Mouse (Mus musculus): ENCODE measurements around the gene Rbm44. TPM values are rescaled to one million over a fixed set of nuclear protein-coding genes. Genes with fewer than 3 reads are reported as not detected.

Rbm44 gene
- polyA plus RNA-seq, 1 experiment from 2014 or later = 0.26 TPM

DNA sequence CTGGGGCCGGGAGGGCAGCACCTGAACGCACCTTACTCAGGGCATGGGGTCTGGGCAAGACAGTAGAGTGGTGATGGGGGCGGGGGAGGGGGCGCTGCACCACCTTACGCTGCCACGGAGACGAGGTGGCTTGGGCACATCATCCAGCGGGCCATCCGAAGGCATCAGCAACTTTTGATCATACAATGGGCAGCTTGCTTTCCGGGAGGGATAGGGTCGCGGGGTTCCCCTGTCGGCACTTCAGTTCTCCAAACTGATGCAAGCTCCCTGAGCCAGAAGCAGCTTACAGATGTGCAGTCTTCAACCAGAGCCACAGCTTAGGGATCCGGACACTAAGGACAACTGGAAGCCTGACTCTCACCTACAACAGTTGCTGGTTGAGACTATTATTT, 35.3 kb downstream of the Rbm44 start:
- H3K27ac ChIP-seq (replicated peaks) = no peak overlapping the region
- H3K27me3 ChIP-seq = peaks cover 37% of the 10 kb centered on the region
- WGBS = 10% methylated on average over 14 of the region's 14 CpGs
- peak overlapping the region; percentile 63 for H3K4me2 ChIP-seq (replicated peaks)
- peaks cover 12% of the 10 kb centered on the region for H3K4me1 ChIP-seq
- H3K4me3 ChIP-seq = peak overlapping the region; percentile 37
- ATAC-seq (ENCODE audit: low FRiP score, low read depth) = no peak
- peak overlapping the region; percentile 48; the same call in 1 of the 2 replicates for H3K9ac ChIP-seq (replicated peaks)
- H3K9me3 ChIP-seq = no peaks in the 10 kb centered on the region
- no peaks in the 10 kb centered on the region for H3K36me3 ChIP-seq

DNA sequence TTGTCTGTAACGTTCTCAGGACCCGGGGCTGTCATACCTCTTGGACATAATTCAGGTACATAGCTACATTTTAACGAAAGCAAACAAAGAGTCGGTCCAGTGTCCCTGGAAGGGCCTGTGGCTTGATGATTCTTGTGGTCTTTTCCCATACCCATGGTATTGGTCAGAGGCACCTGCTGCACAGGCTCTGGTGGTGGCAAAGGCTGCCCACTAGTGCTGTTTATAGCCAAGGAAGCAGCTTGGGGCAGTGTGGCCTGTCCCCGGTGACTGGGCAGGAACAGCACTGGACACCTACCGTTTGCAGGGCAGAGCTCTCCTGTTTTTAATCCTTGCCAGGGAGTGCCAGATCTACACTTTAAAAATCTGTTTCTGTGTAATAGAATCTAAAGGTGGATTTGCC, 35.8 kb downstream of the Rbm44 start:
- Histone ChIP-seq H3K4me3 (no peak overlapping the region), H3K36me3 (no peaks in the 10 kb centered on the region), H3K9ac (replicated peaks) (no peak overlapping the region), H3K4me1 (peaks cover 12% of the 10 kb centered on the region), H3K9me3 (no peaks in the 10 kb centered on the region), H3K4me2 (replicated peaks) (no peak overlapping the region; the same call in 1 of the 2 replicates), H3K27ac (replicated peaks) (no peak overlapping the region), H3K27me3 (peaks cover 37% of the 10 kb centered on the region)
- no peak for ATAC-seq (ENCODE audit: low FRiP score, low read depth)
- WGBS = 64% methylated on average over 6 of the region's 6 CpGs

DNA sequence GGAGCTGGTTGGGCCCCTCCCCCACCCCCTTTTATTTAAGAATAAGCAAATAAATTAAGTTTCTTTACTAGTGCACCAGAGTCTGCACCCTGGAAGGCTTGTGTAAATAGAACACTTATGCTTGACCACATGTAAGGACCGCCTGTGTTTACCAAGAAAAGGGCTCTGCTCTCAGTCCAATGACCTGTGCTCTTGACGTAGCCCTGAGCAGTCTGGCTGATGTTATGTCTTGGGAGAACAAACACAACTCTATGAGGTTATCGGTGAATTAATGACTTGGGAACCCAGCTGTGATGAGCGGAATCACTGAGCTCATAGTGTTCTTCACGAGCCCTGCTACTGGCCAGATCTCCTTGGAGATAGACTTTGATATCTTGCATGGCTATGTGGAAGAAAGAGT, 36.4 kb downstream of the Rbm44 start:
- Histone ChIP-seq H3K4me3 (no peak overlapping the region), H3K9me3 (no peaks in the 10 kb centered on the region), H3K27ac (replicated peaks) (no peak overlapping the region), H3K36me3 (no peaks in the 10 kb centered on the region), H3K27me3 (peaks cover 37% of the 10 kb centered on the region), H3K9ac (replicated peaks) (no peak overlapping the region), H3K4me2 (replicated peaks) (no peak overlapping the region), H3K4me1 (peaks cover 12% of the 10 kb centered on the region)
- no peak for ATAC-seq (ENCODE audit: low FRiP score, low read depth)
- 52% methylated on average over 5 of the region's 5 CpGs for WGBS

DNA sequence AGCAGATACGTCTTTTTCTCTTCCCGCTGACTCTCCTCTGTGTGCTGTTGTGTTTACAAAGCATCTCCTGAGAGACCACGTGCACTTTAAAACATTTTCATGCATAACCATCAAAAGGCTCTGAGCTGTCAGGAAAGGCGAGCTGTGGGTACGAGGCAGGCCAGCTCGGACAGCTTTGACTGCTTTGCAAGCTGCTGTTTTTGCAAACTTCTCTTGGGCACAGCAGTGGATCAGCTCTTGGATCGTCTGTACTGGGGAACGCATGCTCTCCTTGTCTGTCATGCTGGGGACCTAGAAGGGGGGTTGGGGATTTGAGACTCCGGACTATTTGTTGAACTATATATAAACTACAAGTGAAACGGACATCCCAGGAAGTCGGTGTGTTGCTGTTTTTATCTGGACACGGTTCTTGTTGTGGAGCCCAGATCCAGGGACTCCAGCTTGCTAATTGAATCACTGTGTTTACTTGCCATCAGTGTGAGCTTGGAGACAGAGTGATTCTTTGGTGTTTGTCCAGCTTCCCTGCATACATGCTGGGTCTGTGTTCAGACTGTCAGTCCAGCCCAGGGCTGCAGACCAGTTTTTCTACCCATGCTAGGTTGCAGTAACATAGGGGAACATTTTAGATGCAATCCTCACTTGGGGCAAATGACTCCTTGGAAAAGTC, 37.0 kb downstream of the Rbm44 start:
- Histone ChIP-seq H3K36me3 (no peaks in the 10 kb centered on the region), H3K27me3 (peaks cover 37% of the 10 kb centered on the region), H3K9ac (replicated peaks) (no peak overlapping the region), H3K4me2 (replicated peaks) (no peak overlapping the region), H3K4me1 (peaks cover 12% of the 10 kb centered on the region), H3K9me3 (no peaks in the 10 kb centered on the region), H3K4me3 (no peak overlapping the region), H3K27ac (replicated peaks) (no peak overlapping the region)
- ATAC-seq (ENCODE audit: low FRiP score, low read depth) = no peak
- WGBS = 53% methylated on average over 12 of the region's 12 CpGs

DNA sequence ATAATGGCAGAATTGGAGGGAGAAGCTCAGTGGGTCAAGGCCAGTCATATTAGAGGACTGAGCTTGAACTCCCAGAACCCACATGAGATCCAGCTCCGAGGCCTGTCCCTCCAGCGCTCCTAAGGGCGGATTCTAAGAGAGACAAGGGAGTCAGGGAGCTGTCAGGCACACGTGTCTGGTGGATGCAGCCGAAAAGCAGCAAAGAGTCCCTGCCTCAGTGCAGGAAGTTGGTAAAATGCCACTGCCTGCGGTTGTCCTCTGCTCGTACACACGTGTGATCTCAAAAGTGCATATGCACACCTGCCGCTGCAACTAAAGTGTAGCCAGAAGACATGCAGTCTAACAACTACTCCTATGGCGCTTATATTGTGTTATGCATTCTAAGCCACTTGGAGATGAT, 38.4 kb downstream of the Rbm44 start:
- H3K27me3 ChIP-seq = peaks cover 32% of the 10 kb centered on the region
- no peaks in the 10 kb centered on the region for H3K36me3 ChIP-seq
- peaks cover 12% of the 10 kb centered on the region for H3K4me1 ChIP-seq
- no peak overlapping the region for H3K4me3 ChIP-seq
- no peak overlapping the region for H3K27ac ChIP-seq (replicated peaks)
- 87% methylated on average over 10 of the region's 10 CpGs for WGBS
- H3K9ac ChIP-seq (replicated peaks) = no peak overlapping the region
- ATAC-seq (ENCODE audit: low FRiP score, low read depth) = no peak
- H3K4me2 ChIP-seq (replicated peaks) = no peak overlapping the region
- H3K9me3 ChIP-seq = no peaks in the 10 kb centered on the region

DNA sequence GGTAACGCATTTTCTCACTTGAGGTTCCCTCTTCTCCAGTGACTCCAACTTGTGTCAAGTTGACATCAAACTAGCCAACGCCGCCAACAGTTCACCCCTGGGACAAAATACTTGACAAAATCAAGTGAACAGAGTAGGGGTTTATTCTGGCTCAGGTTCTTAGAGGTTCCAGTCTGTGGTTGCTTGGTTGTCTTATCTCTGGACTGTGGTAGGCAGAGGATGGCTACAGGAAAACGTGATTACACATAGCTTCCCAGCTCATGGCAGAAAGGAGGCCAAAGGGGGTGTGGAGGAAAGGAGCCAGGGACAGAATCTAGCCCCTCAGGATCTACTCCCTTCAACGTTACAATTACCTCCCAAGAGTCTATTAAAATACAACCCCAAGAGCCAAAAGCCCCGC, 41.8 kb downstream of the Rbm44 start:
- no peak for ATAC-seq (ENCODE audit: low FRiP score, low read depth)
- Histone ChIP-seq H3K4me1 (no peaks in the 10 kb centered on the region), H3K36me3 (no peaks in the 10 kb centered on the region), H3K27me3 (0 out of 2 replicates have a peak, but pooled peaks cover 3% of the 10 kb centered on the region), H3K27ac (replicated peaks) (no peak overlapping the region), H3K4me3 (no peak overlapping the region), H3K9me3 (no peaks in the 10 kb centered on the region), H3K9ac (replicated peaks) (no peak overlapping the region), H3K4me2 (replicated peaks) (no peak overlapping the region)
- WGBS = 89% methylated on average over 6 of the region's 6 CpGs

DNA sequence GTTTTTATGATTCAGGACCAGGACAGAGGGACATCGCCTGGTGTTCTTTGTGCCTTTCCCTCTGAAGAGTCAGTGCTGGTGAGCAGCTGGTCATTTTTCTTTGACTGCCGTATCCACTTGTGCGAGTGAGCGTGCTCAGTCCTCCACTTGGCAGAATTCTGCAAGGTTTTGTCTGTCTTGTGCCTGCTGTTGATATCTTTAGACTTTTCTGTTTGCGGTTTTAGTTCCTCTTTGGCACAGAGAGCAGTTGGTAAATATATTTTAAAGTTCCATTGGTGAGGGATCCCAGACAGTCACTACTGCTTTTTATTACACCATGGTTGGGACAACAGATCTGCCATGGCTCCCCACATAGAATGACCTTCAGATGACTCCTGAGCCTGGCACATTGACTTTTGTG, 42.4 kb downstream of the Rbm44 start:
- no peaks in the 10 kb centered on the region for H3K9me3 ChIP-seq

DNA sequence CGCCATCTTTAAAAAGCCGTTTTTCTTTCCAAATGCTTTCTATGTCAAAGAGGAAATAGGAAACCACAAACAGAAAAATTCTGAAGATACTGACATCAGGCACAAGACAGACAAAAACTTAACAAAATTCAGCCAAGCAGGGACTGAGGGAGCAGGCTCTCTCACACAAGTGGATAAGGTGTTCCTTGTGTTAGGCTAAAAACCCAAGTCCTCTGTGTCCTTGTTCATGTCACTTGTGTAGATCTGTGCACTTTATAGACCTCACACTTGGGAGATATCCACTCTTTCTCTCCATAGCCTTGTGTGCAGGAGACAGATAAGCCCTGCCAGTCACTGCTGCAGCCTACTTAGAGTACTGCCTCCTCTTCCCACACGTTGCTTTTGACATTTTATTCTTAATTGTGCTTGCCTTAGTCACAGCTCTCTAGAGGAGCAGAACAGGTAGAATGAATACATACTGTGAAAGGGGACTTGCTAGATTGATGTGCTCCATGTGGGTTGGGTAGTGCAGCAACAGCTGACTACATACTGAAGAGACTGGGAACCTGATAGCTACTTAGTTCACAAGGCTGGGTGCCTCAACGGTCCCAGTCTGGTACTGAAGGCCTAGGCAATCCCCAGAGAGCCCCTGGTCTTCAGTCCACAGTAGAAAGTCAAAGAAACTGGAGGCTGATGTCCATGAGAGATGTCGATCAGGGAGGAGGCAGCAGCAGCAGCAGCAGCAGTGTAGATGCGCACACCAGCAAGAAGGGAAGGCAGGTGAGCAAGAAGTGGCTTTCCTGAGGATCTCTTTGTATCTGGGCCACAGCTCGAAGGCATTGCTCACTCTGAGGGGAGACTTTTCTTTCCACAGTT, 43.1 kb downstream of the Rbm44 start:
- no peaks in the 10 kb centered on the region for H3K36me3 ChIP-seq
- H3K9me3 ChIP-seq = no peaks in the 10 kb centered on the region
- no peak for ATAC-seq (ENCODE audit: low FRiP score, low read depth)
- WGBS = 86% methylated on average over 7 of the region's 7 CpGs
- no peak overlapping the region for H3K4me3 ChIP-seq
- H3K27me3 ChIP-seq = 0 out of 2 replicates have a peak, but pooled peaks cover 4% of the 10 kb centered on the region
- H3K4me1 ChIP-seq = no peaks in the 10 kb centered on the region
- no peak overlapping the region for H3K4me2 ChIP-seq (replicated peaks)
- no peak overlapping the region for H3K9ac ChIP-seq (replicated peaks)
- no peak overlapping the region for H3K27ac ChIP-seq (replicated peaks)

More for the DNA sequence above, 42.4 kb downstream of the Rbm44 start:
- Histone ChIP-seq H3K27ac (replicated peaks) (no peak overlapping the region), H3K4me2 (replicated peaks) (no peak overlapping the region), H3K27me3 (0 out of 2 replicates have a peak, but pooled peaks cover under 1% of the 10 kb centered on the region), H3K4me3 (no peak overlapping the region), H3K4me1 (no peaks in the 10 kb centered on the region), H3K9ac (replicated peaks) (no peak overlapping the region), H3K36me3 (no peaks in the 10 kb centered on the region)
- ATAC-seq (ENCODE audit: low FRiP score, low read depth) = no peak
- 97% methylated on average over 5 of the region's 5 CpGs for WGBS

DNA sequence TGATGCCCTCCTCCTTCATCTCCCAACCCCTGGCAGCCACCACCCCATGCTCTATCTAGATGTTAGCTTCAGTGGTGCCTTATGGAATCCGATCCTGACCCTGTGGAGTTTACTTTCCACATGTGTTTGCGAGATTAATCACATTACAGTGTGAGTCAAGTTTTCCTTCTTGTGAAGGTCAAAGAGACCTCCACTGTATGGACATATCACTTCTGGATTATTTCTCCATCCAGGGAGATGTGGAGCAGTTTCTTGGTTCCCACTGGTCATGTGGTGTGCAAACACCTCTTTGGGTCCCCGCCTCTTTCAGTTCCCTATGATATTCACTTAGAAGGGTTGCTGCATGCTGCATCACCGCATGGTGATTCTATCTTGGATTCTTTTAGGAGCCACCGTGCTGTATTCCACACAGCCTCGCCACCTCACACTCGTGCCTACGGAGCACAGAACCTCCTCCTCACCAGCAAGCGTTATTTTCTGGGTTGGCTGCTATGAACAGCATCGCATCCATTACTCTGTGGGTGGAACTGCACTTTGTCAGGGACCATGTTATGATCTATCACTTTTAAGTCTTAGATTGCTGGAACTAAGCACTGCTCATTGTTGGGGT, 44.1 kb downstream of the Rbm44 start:
- H3K27me3 ChIP-seq = 0 out of 2 replicates have a peak, but pooled peaks cover 4% of the 10 kb centered on the region
- ATAC-seq (ENCODE audit: low FRiP score, low read depth) = no peak
- WGBS = 92% methylated on average over 10 of the region's 10 CpGs

DNA sequence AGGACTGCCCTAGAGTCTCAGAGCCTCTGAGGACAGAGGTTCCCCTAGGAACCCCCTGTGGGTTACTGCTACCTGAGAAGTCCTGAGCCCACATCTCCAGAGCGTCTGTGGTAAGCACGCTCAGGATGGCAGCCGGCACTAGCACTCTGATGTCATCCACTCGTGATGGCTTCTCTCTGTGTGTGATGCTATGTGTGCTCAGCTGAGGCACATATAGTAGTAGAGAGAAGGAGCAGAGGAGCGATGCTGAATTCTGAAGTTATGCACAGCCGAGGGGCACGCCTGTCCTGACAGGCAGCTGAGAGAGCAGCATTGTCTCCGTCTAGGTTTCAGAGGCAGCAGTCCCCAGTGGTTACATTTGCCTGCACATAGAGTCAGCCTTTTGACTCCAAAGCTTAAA, 47.3 kb downstream of the Rbm44 start:
- H3K27ac ChIP-seq (replicated peaks) = no peak overlapping the region
- no peaks in the 10 kb centered on the region for H3K36me3 ChIP-seq
- ATAC-seq (ENCODE audit: low FRiP score, low read depth) = no peak
- no peaks in the 10 kb centered on the region for H3K9me3 ChIP-seq
- no peak overlapping the region for H3K9ac ChIP-seq (replicated peaks)
- H3K4me2 ChIP-seq (replicated peaks) = no peak overlapping the region
- H3K4me3 ChIP-seq = no peak overlapping the region
- H3K4me1 ChIP-seq = no peaks in the 10 kb centered on the region
- 81% methylated on average over 8 of the region's 8 CpGs for WGBS
- 0 out of 2 replicates have a peak, but pooled peaks cover 4% of the 10 kb centered on the region for H3K27me3 ChIP-seq

More for the DNA sequence above, 44.1 kb downstream of the Rbm44 start:
- Histone ChIP-seq H3K9ac (replicated peaks) (no peak overlapping the region), H3K36me3 (no peaks in the 10 kb centered on the region), H3K4me1 (no peaks in the 10 kb centered on the region), H3K4me2 (replicated peaks) (no peak overlapping the region), H3K27ac (replicated peaks) (no peak overlapping the region), H3K4me3 (no peak overlapping the region), H3K9me3 (no peaks in the 10 kb centered on the region)

DNA sequence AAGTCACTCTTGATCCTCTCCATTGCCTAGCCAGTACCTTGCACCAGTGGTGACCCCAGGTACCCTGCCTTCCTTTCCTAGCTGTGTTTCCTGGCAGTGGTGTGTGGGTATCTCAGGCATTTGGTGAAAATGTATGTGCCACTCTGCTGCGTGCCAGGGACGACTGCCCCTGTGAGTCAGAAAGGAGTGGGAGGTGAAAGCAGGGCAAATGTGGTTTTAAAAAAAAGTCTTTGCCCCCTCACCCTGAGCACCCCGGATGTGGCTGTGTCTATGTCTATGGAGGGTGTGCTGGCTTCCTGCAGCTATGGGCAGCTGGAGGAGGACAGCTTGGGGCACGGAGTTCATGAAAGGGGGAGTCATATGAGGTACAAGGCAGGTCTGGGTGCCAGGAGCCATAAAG, 48.4 kb downstream of the Rbm44 start:
- Histone ChIP-seq H3K36me3 (no peaks in the 10 kb centered on the region), H3K27me3 (0 out of 2 replicates have a peak, but pooled peaks cover 4% of the 10 kb centered on the region), H3K9ac (replicated peaks) (no peak overlapping the region), H3K9me3 (no peaks in the 10 kb centered on the region), H3K27ac (replicated peaks) (no peak overlapping the region), H3K4me2 (replicated peaks) (no peak overlapping the region), H3K4me3 (no peak overlapping the region), H3K4me1 (no peaks in the 10 kb centered on the region)
- ATAC-seq (ENCODE audit: low FRiP score, low read depth) = no peak
- 78% methylated on average over 4 of the region's 4 CpGs for WGBS

DNA sequence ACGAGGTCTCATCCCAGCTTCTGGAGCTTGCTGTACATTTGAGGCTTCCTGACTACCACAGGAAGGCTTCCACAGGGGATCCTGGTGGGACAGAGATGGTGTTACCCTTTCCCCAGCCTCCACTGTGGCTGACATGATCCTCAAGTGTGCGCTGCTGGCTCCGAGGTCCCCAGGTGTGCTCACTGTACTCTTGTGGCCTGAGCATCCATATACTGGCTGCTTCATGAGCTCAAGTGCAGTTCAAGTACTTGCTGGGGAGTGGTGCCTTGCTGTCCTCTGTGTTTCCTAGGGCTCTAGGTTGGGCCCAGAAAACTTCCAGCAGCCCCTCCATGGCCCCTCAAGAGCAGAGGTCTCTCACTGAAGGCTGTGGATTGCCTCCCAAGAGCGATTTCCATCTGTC, 48.8 kb downstream of the Rbm44 start:
- no peaks in the 10 kb centered on the region for H3K9me3 ChIP-seq
- no peak overlapping the region for H3K4me3 ChIP-seq
- ATAC-seq (ENCODE audit: low FRiP score, low read depth) = no peak
- no peaks in the 10 kb centered on the region for H3K36me3 ChIP-seq
- H3K4me1 ChIP-seq = no peaks in the 10 kb centered on the region
- H3K27ac ChIP-seq (replicated peaks) = no peak overlapping the region
- 0 out of 2 replicates have a peak, but pooled peaks cover 4% of the 10 kb centered on the region for H3K27me3 ChIP-seq
- no peak overlapping the region for H3K4me2 ChIP-seq (replicated peaks)
- 88% methylated on average over 4 of the region's 4 CpGs for WGBS
- no peak overlapping the region for H3K9ac ChIP-seq (replicated peaks)
